Mouse (Mus musculus): ENCODE measurements at regions not wholly inside any gene's neighbourhood (a gene's known extent, or its start where the extent isn't known, plus 50 kb on each side); places are given as distances from the start of the nearest gene placed in this dataset.

DNA sequence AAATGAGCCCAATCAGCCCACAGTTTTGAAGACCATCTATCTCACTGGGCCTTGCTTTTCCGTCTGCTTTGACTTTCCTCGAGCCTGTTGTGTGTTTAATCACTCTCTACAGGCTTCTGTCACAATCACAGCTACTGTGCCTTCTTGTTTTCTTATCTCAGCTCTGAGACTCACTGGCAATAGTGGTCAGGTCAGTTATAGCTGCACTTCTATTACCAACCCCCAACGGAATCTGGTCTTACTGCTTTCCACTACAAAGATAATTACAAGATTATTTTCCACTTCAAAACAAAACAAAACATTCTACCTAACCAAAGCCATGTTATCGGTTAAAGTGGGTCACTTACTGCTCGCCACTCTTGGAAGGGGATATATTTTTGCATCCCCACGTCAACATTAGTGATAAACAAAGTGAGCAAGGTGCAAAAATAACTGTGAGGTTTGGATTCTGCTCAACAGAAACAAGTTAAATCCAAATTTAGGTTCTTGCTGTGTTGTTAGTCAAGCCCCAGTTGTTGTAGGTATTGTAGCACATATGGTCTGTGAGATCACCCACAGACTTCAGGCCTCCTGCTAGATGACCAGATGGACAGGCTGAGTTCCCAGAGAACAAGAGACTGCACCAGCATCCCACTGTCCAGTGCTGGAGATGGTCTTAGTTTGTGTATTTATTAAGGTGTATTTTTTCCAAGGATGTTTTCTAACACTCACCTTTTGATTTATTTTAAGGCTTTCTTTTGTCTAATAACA is 125.5 kb upstream of the Rims1 start:
- Histone ChIP-seq H3K27me3 (no peaks in the 10 kb centered on the region), H3K27ac (peak overlapping the region; percentile 54; the same call in 1 of the 2 replicates), H3K4me2 (0 out of 2 replicates have a peak overlapping the region, but pooled peaks have one; percentile 7), H3K36me3 (no peaks in the 10 kb centered on the region), H3K4me3 (no peak overlapping the region), H3K4me1 (replicated peaks) (no peaks in the 10 kb centered on the region; the same call in 1 of the 2 replicates), H3K9ac (no peak overlapping the region), H3K9me3 (replicated peaks) (no peaks in the 10 kb centered on the region)
- WGBS: 16% methylated on average over 6 of the region's 6 CpGs
- 0 out of 2 replicates have a peak, but pooled peaks have one; percentile 64 for ATAC-seq (replicated peaks; ENCODE audit: insufficient number of reproducible peaks, insufficient read depth, low FRiP score, low read depth)

DNA sequence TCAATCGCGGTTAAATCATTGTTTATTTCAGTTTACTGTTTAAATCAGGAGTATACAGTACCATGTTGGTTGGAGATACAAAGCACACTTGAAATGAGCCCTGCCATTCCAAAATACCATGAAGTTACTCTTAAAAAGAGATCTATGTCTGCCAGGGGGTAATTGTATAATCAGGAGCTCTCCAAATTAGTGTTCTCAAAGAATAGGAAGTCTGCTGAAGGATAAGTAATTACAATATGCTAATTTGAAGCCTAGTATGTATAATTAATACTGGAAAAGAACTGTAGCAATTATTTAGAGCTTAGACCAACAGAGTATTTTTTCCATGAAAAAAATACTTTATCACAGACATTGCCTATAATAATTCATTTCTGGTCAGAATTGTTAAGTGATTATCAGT is 97.2 kb upstream of the Rims1 start:
- Histone ChIP-seq H3K36me3 (no peaks in the 10 kb centered on the region), H3K9ac (no peak overlapping the region), H3K9me3 (replicated peaks) (no peaks in the 10 kb centered on the region), H3K4me3 (no peak overlapping the region), H3K27ac (no peak overlapping the region), H3K4me2 (no peak overlapping the region), H3K27me3 (no peaks in the 10 kb centered on the region), H3K4me1 (replicated peaks) (no peaks in the 10 kb centered on the region)
- WGBS: 93% methylated on average over 2 of the region's 2 CpGs
- no peak for ATAC-seq (replicated peaks; ENCODE audit: insufficient number of reproducible peaks, insufficient read depth, low FRiP score, low read depth)

DNA sequence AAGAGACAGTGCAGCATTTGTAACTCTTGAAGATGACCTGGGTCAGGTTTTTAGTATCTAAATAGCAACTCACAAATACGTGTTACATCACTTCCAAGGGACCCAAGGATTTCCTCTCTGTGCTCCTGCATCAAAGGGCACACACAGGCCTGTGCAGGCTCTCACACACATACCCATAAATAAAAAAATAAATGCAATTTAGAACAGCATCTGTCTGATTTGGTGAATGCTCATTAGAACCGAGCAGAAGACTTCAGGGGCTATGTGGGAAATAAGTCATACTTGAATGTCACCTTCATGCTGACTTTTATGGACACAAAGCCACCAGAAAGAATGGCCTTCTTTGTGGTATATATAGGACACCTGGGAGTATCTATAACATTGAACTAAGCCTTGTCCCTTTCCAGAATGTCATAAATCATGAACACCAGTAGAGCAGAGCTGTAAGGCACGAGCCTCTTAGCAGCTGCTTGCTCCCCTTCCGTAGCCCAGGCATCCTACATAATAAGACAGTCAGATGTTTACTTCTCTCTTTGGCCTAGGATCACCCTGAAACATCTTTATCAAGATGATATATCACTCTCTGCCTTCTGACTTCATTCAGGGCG is 95.3 kb upstream of the Rims1 start:
- WGBS: 71% methylated on average over 5 of the region's 5 CpGs
- no peaks in the 10 kb centered on the region for H3K4me1 ChIP-seq (replicated peaks)

DNA sequence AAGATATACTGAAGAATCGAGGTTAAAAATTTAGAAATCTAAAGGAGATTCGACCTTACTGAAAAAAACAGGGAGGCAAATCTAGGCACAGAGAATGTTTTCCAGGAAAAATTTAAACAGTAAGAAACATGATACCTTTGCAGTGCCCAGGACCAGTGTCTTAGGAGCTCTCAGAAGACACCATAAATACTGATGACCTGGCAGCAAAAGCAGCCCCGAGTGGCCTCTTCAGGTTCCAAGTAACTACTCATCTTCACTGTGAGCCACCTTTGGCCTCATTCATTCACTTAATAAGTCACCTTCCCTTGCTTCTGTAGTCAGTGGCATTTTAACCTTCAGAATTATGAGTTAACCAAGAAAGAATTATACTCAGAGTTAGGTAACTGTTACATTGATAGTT is 89.3 kb upstream of the Rims1 start:
- ATAC-seq (replicated peaks; ENCODE audit: insufficient number of reproducible peaks, insufficient read depth, low FRiP score, low read depth): no peak
- Histone ChIP-seq H3K36me3 (no peaks in the 10 kb centered on the region), H3K9me3 (replicated peaks) (no peaks in the 10 kb centered on the region), H3K27me3 (no peaks in the 10 kb centered on the region), H3K9ac (no peak overlapping the region), H3K4me2 (no peak overlapping the region), H3K4me3 (no peak overlapping the region), H3K27ac (no peak overlapping the region), H3K4me1 (replicated peaks) (no peaks in the 10 kb centered on the region)
- WGBS: 74% methylated on average over 3 of the region's 3 CpGs

More for the DNA sequence above, 95.3 kb upstream of the Rims1 start:
- Histone ChIP-seq H3K9ac (no peak overlapping the region), H3K4me2 (no peak overlapping the region), H3K27me3 (no peaks in the 10 kb centered on the region), H3K9me3 (replicated peaks) (no peaks in the 10 kb centered on the region), H3K27ac (no peak overlapping the region), H3K4me3 (no peak overlapping the region), H3K36me3 (no peaks in the 10 kb centered on the region)
- no peak for ATAC-seq (replicated peaks; ENCODE audit: insufficient number of reproducible peaks, insufficient read depth, low FRiP score, low read depth)

DNA sequence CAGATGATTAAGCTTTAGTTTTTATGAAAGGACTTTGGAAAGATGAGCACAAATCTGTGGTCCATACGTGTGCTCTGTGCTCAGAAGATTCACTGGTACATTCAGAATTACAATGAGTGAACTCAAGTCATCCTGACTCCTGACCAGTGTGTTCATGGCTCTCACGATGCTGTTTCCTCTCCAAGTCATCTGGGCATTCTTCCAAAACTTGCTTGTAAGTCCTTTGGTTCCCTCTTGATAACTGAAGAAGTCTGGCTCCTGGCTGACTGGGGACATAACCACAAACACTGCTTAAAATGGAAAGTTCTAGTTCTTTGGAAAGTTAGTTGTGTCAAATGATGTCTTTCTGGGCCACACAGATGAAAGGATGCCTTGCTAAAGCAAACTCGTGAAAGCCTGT is 57.2 kb upstream of the Rims1 start:
- H3K36me3 ChIP-seq: no peaks in the 10 kb centered on the region
- 17% methylated on average over 3 of the region's 3 CpGs for WGBS

More for the DNA sequence above, 57.2 kb upstream of the Rims1 start:
- Histone ChIP-seq H3K4me2 (no peak overlapping the region), H3K9me3 (replicated peaks) (no peaks in the 10 kb centered on the region), H3K27ac (peak overlapping the region; percentile 58), H3K9ac (no peak overlapping the region), H3K4me3 (no peak overlapping the region), H3K27me3 (no peaks in the 10 kb centered on the region), H3K4me1 (replicated peaks) (peaks cover 9% of the 10 kb centered on the region)
- peak; percentile 66; the same call in 1 of the 2 replicates for ATAC-seq (replicated peaks; ENCODE audit: insufficient number of reproducible peaks, insufficient read depth, low FRiP score, low read depth)

Data from heart, embryonic 15.5 days (tissue).